Mouse (Mus musculus) gastrocnemius, postnatal 4 days (tissue): Measurements from ENCODE around the gene Gpd1l. TPM values are rescaled to one million over a fixed set of nuclear protein-coding genes. Genes with fewer than 3 reads are reported as not detected.
"Not testable (repeated sequence)": the region's sequence is repeated elsewhere in the genome, so short reads cannot be mapped to it uniquely, and the experiment has no call there.

Experiments used
- DNase-seq, 2 experiments: peaks; one replicate each; pipeline ENCODE4 v3.0.0; 2021 to 2022; ENCODE audit warnings: low spot score in 2 of 2, mixed read lengths in 2 of 2
- long read RNA-seq, 2 experiments: library from polyadenylated mRNA; stranded (forward); transcript quantifications; one replicate each; pipeline ENCODE4 v2.0.0; 2021
- total RNA-seq, 2 experiments: library from RNA; stranded (reverse); gene quantifications; 2 replicates each; pipeline ENCODE4 v1.2.3; 2021

Gpd1l gene
- 10 to 100 TPM; 26.6 to 27.0 TPM for total RNA-seq
- long read RNA-seq, experiment 1, full-length matches to known transcripts = 15 of 31 reads
- long read RNA-seq, experiment 1, partial matches to known transcripts = 0 of 31 reads
- long read RNA-seq, experiment 1, other reads (novel, unspliced or antisense) = 16 of 31 reads
- long read RNA-seq, experiment 2, full-length matches to known transcripts = 14 of 37 reads
- long read RNA-seq, experiment 2, partial matches to known transcripts = 2 of 37 reads
- long read RNA-seq, experiment 2, other reads (novel, unspliced or antisense) = 21 of 37 reads

- peak; percentile 95 to 97 for DNase-seq
Observed at GRCm38 (mm10) chr9:114933723-114934171, at the start of gene Gpd1l. TSS of gene Gpd1l (minus strand) at chr9:114933987.

- no peak for DNase-seq
Observed at GRCm38 (mm10) chr9:114982689-114983360, 49.0 kb upstream of the Gpd1l start, which contains the start of gene Rps27rt. TSS of gene Rps27rt (minus strand) at chr9:114982739.

- no peak for DNase-seq
Observed at GRCm38 (mm10) chr9:114979969-114980368, 46.2 kb upstream of the Gpd1l start.

GRCm38 (mm10) chr9:114978281-114979111, 44.7 kb upstream of the Gpd1l start, which contains the start of gene Osbpl10:
TSS of gene Osbpl10 (plus strand) at chr9:114978569.
- DNase-seq = peak; percentile 73 to 87

- DNase-seq = peak in 1 of 2 experiments; percentile 23
Observed at GRCm38 (mm10) chr9:114977461-114978280, 43.9 kb upstream of the Gpd1l start.

- DNase-seq = not testable (repeated sequence)
Observed at GRCm38 (mm10) chr9:114966286-114966685, 32.5 kb upstream of the Gpd1l start.

- DNase-seq = no peak
Observed at GRCm38 (mm10) chr9:114964093-114964492, 30.3 kb upstream of the Gpd1l start.

GRCm38 (mm10) chr9:114960844-114961243, 27.1 kb upstream of the Gpd1l start:
- no peak for DNase-seq

GRCm38 (mm10) chr9:114960043-114960789, 26.4 kb upstream of the Gpd1l start:
- no peak for DNase-seq

- no peak for DNase-seq
Observed at GRCm38 (mm10) chr9:114956945-114957344, 23.2 kb upstream of the Gpd1l start.

- no peak for DNase-seq
Observed at GRCm38 (mm10) chr9:114955340-114955739, 21.6 kb upstream of the Gpd1l start.

GRCm38 (mm10) chr9:114952866-114953265, 19.1 kb upstream of the Gpd1l start:
- DNase-seq = no peak

GRCm38 (mm10) chr9:114948395-114948794, 14.6 kb upstream of the Gpd1l start:
- DNase-seq = no peak

- no peak for DNase-seq
Observed at GRCm38 (mm10) chr9:114945576-114945975, 11.8 kb upstream of the Gpd1l start.

GRCm38 (mm10) chr9:114944642-114945041, 10.9 kb upstream of the Gpd1l start:
- DNase-seq = no peak

- DNase-seq = no peak
Observed at GRCm38 (mm10) chr9:114936687-114937086, 2.9 kb upstream of the Gpd1l start.

- DNase-seq = no peak
Observed at GRCm38 (mm10) chr9:114935321-114935720, 1.5 kb upstream of the Gpd1l start.

- DNase-seq = no peak
Observed at GRCm38 (mm10) chr9:114934231-114934630, 444 bp upstream of the Gpd1l start.

GRCm38 (mm10) chr9:114933037-114933722, 607 bp downstream of the Gpd1l start:
- peak in 1 of 2 experiments; percentile 33 for DNase-seq
